Mouse (Mus musculus): ENCODE measurements around the gene Gramd2.

Gene Gramd2

DNA sequence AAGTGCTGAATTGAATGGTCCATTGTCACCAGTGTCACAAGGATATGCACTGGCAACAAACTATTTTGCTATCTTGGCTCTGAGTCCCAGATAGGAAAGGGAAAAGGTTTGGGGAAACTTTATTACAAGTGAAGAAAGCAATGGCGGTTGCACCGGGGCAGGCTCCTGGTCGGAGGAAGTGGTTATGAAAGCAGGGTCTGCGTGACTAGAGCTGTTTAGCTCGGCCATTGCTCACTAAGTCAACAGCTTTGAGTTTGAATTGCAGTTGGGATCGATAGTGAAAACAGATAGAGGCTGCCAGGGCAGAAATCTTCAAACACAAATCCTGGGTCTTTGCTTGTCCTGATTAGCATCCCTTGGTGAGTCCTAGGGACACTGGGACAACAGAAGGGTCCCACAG is 12.0 kb upstream of the Gramd2 start:
- DNase-seq (ENCODE audit: low spot score in 2 of 2), result peak in 1 of 2 experiments; percentile 48

DNA sequence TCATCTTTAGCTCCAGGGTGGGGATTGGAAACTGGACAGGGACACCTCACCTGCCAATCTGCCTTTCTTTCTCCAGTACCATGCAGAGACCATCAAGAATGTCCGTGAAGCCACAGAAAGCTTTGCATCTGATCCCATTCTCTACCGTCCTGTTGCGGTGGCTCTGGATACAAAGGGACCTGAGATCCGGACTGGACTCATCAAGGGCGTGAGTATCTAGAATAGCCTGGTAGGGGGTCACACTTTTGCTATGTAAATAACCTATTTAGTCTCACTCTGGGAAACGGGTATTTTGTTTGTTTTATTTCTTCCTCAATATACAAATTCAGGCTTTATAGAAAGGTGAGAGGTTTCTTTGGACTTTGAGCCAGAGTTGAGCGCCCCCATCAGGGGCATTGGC is 11.5 kb upstream of the Gramd2 start:
- DNase-seq (ENCODE audit: low spot score in 2 of 2), result no peak

DNA sequence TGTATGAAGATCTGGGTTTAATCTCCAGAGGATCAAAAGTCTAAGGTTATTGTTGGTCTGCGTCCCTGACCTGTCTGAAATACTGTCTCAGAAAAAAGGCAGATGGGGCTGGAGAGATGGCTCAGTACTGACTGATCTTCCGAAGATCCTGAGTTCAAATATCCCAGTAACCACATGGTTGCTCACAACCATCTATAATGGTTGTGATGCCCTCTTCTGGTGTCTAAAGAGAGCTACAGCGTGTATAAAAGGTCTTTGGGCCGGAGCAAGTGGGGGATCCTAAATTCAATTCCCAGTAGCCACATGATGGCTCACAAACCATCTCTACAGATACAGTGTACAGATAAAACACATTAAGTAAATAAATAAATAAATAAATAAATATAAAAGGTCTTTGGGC is 10.8 kb upstream of the Gramd2 start:
- DNase-seq (ENCODE audit: low spot score in 2 of 2), result no peak

DNA sequence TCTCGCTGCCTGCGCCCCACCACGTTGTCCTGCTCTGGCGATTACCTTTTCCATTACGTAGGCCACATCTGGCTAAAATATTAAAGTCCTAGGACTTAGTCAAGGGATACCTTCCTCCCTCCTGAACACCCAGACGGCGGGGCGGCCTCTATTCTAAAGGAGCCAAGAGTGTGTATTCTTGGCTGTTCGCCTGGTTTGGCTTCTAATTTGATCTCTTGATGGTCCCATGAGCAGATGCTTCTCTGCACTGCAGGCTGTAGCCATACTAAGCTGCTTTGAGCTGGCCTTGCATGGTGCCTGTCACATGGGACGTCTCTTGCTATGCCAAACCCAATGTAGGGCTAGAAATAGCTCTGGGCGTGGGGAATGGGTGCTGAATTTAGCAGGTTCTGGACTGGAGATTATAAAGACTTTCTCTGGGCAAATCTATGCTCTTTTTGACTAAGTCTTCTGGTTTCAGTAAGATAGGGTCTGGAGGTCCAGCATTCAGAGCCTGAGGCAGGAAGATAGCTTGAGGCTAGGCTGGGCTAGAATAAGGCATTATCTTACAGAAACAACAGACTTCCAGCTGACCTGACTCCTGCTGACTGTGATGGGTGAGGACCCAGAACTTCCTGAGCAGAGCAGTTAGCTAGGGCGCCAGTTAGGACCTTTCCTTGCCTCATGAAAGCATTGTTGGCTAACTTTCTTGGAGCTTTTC is 7.6 kb upstream of the Gramd2 start:
- DNase-seq (ENCODE audit: low spot score in 2 of 2), result no peak

DNA sequence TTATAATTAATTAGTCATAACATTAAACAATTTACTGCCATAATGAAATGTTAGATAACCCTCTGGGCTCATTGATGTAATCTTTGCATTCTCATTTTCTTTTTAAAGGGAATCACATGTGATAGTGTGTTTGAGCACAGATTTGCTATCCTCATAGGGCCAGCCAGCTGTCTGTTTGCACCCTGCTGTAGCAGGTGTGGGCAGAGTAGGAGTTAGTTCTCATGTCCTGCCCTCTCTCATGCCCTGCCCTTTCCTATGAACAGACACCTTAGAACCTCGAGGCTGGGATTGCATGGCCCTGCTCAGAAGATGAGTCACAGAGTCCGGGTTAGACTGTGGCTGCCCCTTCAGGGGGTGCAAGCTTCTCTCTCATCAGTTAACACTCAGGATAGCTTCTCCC is 6.5 kb upstream of the Gramd2 start:
- no peak for DNase-seq (ENCODE audit: low spot score in 2 of 2)

DNA sequence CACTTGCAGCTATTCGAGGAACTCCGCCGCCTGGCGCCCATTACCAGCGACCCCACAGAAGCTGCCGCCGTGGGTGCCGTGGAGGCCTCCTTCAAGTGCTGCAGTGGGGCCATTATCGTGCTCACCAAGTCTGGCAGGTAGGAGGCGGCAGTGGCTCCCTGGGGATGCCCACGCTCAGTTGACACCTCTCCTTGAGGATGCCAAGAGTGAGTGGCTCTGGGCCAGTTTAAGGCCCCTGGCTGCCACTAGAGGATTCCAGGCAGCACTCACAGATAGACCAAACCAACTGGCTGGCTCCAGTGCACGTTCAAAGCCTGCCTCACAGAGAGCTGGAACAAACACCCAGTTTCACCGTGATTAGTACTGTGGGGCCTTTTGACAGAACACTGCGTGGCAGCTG is 4.3 kb upstream of the Gramd2 start:
- DNase-seq (ENCODE audit: low spot score in 2 of 2), result no peak

DNA sequence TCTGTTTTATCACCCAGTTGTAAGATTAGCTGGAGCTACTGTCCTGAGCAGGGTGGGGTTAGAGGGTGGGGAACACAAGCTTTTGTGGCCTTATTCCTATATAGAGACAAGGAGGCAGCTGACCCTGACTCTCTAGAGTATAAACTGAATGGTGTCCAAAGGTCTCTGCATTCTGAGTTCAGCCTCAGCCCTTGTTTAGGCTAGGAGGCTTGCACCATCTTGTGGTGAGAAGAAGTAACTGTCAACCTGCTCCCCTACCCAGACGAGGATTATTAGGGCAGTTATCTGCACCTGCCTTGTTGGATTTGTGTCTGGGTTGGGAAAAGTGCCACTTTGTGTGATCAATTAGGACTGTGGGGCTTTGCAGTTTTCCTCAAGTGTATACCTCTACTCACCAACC is 1.6 kb upstream of the Gramd2 start:
- DNase-seq (ENCODE audit: low spot score in 2 of 2), result no peak

DNA sequence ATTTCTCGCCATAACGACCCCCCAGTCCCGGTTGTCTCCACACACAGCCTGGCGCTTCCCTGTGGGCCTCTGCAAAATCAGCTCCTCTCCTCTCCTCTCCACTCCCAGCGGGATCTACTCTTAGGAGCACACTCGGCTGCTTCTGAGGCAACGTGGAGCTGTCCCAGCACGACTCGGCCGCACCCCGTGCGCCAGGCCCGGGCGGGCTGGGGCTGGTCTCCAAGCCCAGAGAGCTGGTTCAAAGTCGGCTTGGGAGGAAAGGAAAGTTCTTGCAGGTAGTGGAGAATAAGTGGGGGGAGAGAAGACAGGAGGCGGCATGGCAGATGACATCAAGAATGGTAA is 561 bp downstream of the Gramd2 start:
- peak in 1 of 2 experiments; percentile 56 for DNase-seq (ENCODE audit: low spot score in 2 of 2)

DNA sequence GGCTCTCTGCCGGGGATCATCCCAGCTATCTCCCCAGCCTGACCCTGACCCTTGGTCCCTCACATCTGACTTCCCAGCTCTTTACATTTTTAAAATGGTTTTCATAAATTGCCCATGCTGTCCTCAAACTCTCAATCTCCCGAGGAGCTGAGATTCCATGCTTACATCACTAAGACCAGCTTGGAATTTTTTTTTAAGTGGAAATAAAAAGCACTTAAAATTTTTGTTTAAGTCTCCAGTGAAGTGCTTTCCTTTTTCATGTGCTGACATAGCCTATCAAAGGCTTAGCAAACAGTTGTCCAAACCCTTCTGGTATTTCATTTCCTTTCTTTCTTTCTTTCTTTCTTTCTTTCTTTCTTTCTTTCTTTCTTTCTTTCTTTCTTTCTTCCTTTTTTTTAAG is 4.1 kb downstream of the Gramd2 start:
- DNase-seq (ENCODE audit: low spot score in 2 of 2), result no peak

DNA sequence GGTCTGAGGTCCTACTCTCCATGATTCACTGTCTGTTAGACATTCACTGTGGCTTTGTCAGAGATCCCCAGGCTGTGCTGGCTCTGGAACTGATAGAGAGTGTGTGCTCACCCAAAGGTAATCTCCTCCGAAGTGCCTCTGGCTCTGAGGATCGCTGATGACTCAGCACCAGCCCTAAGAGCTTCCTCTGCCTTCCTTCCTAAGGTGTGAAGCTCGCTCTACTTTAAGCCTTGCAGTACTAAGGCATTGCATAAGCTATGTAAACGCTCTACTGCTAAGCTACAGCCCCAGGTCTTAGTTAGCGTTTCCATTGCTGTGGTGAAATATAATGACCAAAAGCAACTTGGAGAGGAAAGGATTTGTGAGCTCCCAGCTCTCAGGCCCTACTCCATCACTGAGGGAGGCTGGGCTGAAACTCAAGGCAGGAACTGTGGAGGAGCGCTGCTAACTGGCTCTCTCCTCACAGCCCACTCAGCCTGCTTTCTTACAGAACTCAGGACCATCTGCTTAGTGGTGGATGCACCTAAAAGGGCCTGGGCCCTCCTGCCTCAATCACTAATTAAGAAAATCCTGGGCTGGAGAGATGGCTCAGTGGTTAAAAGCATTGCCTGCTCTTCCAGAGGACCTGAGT is 7.6 kb downstream of the Gramd2 start:
- no peak for DNase-seq (ENCODE audit: low spot score in 2 of 2)

DNA sequence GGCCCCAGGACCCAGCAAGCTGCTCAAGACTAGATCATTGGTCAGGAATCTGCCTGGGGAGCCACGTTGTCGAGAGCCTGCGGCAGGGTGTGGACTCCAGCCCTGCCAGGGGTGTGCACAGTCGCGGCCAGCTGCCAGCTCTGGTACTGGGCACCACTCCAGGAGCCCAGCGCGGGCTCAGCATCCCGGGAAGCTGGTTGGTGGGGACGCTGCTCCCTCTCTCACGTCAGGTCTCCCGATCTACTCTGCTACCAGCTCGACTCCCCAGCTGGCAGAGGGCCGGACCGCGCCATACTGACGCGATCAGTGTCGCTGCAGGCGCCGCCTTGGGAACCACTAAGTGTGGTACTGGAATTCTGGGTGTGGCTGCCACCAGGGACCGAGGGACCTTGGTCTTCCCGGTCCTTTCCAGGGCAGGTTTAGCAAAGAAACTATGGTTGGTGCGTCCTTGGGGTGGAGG is 11.7 kb downstream of the Gramd2 start:
- peak; percentile 62 to 80 for DNase-seq (ENCODE audit: low spot score in 2 of 2)

DNA sequence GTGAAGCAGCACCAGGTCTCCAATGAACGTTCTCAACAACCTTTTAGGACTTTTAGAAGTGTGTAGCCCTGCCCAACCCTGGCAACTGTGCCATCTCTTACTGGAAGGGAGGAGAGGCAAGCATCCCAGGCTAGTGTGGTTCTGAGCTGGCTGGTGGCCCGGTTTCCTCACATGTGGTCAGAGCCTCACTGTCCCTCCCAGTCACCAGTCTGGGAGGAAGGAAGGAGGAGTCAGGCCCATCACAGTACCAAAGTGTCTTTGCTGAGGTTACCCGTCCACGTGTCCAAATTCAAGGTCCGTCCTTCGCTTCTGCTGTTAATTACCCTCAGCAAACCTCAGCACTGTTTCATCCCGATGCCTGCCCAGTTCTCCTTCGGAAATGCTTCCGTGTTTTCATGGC is 12.2 kb downstream of the Gramd2 start:
- DNase-seq (ENCODE audit: low spot score in 2 of 2), result peak in 1 of 2 experiments; percentile 25

DNA sequence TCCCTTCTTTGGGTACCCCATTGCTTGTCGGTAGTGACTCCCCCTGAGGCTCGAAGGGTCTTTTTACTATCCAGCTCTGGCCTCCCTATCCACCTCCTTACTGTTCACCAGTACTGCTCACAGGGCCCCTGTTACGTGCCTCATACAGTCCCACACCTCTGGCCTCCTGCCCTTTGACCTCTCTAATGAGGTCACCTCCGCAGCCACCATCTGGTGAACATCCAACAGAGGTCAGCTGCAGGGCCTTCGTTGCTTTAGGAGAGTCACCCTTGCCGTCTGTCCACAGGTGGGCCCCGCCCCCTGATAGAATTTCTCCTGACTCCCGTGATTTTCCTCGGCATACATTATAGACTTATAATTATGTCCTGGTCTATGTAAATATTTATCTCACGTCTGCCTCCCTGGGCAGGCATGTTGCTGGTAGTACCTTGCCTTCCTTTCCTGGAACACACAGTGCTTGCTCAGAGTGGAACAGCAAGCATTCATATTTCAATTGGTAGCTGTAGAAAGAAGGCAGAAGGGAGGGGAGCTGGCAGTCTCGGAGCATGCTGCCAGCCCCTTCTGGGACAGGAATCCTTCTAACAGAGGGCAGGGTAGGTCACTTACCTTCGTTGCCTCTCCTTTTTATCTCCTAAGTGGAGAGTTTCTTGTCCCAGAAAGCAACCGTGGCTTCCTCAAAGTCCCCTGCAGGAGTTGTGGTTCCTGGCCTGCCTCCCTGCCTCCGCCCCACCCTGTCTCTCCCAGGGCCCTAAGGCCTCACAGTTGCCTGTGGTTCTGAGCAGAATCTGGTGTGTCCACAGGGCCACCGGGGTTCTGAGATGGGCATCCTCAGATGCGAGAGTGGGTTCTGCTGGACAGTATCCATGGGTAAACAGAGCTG is 14.9 kb downstream of the Gramd2 start:
- no peak for DNase-seq (ENCODE audit: low spot score in 2 of 2)

DNA sequence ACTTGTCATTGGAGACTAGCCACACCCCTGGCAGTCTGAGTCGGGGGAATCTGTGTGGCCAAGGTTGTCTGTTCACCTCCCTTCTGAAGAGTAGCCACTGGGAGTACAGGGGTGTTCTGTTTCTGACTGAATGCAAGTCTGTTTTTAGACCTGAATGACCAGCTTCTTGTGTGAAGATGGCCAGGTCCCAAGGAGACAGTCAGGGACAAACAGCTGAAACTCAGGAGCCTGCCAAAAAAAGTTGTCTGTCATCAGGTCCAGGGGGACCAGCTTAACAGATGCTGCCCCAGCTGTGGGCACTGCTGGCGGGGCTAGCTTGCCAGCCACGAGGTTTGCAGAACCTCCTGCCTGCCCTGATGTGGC is 15.5 kb downstream of the Gramd2 start:
- DNase-seq (ENCODE audit: low spot score in 2 of 2), result no peak

DNA sequence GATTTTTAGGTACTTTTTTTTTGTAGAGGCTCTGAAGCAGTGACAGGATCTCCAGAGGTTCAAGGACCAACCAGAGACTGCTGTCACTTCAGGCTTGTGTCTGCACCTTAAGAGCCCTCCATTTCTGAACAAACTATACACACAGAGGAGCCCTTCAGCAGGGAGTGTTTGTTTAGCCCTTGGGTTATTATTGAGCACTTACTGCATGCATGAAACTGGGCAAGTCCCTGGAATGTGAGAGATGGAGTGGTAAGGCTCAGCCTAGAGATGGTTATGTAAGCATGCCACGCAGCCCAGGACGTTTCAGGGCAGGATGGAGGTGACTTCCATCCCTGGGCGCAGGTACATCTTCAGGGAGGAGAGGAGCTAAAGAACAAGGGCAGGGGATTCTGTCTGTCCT is 16.4 kb downstream of the Gramd2 start:
- DNase-seq (ENCODE audit: low spot score in 2 of 2), result no peak

DNA sequence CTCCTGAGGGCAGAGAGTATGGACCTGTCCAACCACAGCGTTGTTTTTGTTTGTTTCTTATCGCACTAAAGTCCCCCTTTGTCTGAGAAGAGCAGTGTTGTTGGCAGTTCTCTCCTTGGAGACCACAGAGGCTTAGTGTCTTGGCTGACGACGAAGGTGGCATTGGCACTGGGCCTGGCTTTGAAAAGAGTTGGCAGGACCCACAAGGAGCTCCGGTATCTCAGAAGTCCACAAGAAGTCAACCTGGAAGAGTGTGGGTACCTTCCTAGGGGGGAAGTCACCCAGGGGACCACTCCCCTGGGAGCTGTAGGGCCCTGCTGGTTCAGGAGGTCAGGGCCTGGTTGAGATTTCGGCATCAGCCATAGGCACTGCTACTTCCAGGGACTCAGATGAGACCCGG is 21.1 kb downstream of the Gramd2 start:
- DNase-seq (ENCODE audit: low spot score in 2 of 2), result no peak

DNA sequence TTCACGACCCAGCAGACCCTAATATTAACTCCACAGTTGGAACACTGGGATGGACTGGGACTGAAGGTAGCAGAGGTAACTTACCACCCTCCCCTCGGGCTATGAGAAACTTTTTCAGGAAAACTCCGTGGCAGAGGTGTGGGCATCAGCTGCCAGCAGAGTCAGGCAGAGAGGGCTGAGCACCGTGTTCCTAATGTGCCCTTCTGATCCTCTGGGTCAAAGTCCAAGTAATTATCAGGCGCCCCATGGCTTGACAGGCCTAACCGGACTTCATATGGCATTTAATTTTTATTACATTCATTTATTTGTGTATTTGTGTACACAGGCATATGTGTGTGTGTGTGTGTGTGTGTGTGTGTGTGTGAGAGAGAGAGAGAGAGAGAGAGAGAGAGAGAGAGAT is 23.2 kb downstream of the Gramd2 start:
- no peak for DNase-seq (ENCODE audit: low spot score in 2 of 2)

DNA sequence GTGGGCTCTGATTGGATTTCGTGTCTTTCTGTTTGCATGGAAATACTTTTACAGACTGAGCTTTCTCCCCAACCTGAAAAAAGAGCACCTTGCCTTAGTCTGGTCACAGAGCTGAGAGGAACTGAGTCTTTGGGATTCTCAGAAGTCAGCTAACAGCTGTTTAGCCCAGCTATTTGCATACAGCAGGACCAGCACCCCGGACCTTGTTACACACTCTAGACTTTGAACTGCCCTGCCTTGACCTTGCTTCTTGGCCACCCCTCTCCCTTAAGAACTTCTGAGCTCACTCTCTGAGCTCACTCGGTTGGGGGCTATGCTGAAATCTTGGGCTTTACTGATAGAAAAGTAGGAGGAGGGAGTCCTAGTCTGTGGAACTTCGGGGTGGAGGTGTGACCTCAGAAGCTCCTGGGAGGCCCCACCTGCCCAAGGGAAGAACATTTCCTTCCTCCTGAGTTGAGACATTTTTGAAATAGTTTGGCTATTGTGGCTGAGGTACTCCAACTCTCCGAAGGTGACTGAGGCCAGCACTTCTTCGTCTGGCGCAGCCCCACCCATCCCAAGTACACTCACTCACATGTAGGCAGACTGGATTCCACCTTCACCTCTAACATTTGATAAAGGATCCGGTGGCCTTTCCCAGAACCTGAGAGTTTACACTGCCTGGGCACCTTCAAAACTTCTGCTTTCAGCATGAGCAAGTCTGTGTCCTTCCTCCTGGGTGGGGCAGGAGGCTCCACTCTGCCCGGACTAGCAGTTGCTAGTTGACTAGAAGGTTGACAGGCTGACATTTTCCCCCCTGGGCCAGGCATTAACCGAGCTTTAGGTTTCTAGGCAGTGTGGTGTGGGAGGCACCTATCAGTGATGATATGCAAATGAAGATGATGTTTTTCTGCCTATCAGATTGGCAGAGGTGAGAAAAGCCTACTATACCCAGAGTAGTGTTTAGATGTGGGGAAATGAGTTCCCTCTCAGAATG is 27.2 kb downstream of the Gramd2 start:
- no peak for DNase-seq (ENCODE audit: low spot score in 2 of 2)

DNA sequence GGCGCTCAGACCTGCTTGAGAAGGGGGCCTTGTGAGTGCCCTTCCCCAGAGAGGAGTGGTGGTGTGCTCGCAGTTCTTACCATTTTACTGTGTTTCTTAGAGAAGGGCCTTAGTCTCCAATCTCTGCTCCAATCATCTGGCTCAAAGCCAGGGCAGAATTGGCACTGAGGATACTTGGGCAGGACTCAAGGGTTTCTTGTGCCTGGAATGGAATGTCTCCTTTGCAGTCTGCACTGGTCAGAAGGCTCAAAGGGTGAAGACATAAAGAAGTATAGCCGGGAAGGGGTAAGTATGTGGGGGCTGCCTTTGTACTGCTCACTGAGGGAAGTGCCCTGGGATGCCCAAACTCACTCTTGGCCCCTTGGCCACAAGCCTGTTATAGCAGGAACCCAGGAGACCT is 29.3 kb downstream of the Gramd2 start:
- peak in 1 of 2 experiments; percentile 50 for DNase-seq (ENCODE audit: low spot score in 2 of 2)

DNA sequence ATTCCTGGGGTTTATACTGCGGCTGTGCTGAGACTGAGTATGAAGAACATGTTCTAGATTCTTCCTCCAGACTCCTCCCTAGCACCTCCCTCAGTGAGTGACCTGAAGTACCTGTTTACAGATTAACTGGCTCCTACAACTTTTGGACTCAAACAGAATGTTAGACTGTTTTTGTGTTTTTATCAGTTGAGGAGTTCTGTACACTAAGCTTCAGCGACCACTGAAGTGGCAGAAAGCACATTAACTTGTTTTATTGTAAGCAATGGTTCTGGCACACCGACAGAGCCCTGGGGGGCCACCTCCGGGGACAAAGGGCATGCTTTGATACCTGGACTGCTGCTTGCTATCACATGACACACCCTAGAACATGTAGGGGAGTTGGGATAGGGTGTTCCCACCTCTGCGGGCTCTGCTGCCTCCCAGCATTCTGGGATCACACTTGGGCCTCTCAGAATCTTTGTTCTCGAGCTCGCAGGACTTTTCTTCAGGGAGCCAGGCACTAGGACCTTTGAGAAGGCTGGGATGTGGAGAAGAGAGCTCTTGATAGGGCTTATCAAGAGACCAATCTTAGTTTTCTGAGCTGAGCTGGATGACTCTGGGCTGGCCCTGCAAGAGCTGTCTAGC is 36.4 kb downstream of the Gramd2 start:
- no peak for DNase-seq (ENCODE audit: low spot score in 2 of 2)

DNA sequence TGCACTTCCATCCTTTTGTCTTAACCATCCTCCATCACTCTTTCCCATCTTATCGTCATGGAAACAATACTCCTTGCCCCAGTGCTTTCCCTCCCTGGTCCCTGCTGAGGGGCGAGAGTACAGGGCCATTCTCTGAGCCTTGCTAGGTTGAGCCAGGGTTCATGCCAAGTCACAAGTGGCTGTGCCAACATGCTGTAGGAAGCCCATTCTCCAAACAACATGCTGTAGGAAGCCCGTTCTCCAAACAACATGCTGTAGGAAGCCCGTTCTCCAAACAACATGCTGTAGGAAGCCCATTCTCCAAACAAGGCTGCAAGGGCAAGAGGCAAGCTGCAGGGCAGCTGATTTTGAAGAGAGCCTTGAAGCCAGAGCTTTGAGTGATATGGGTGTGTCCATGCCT is 38.3 kb downstream of the Gramd2 start:
- no peak for DNase-seq (ENCODE audit: low spot score in 2 of 2)

Measured in urinary bladder, postnatal 36 days (tissue).